Mouse (Mus musculus) midbrain, embryonic 10.5 days (tissue): ENCODE measurements around the gene Clec2e. TPM values are rescaled to one million over a fixed set of nuclear protein-coding genes. Genes with fewer than 3 reads are reported as not detected.

ENCODE experiments used
- DNase-seq: peaks from one replicate; pipeline ENCODE4 v3.0.0-alpha.2; 2017; ENCODE audit warnings: low spot score
- H3K27ac ChIP-seq: fragments of 300-500 bp; sonication (generic); replicated peaks from 2 replicates; pipeline ENCODE4 v1.5.1; 2016; ENCODE audit warnings: mild to moderate bottlenecking
- H3K27me3 ChIP-seq: fragments of 300-500 bp; sonication (generic); 2 replicates; pipeline ENCODE4 v1.6.1; 2016; ENCODE audit warnings: low read depth, mild to moderate bottlenecking; ENCODE audit not compliant: poor library complexity, severe bottlenecking
- H3K36me3 ChIP-seq: fragments of 300-500 bp; sonication (generic); 2 replicates; pipeline ENCODE4 v1.6.1; 2016; ENCODE audit warnings: mild to moderate bottlenecking, moderate library complexity
- H3K4me1 ChIP-seq: fragments of 300-500 bp; sonication (generic); 2 replicates; pipeline ENCODE4 v1.6.1; 2016
- H3K4me3 ChIP-seq: fragments of 300-500 bp; sonication (generic); 2 replicates; pipeline ENCODE4 v1.5.1; 2016; ENCODE audit warnings: mild to moderate bottlenecking, moderate library complexity
- H3K9me3 ChIP-seq: fragments of 300-500 bp; sonication (generic); replicated peaks from 2 replicates; pipeline ENCODE4 v1.6.1; 2016; ENCODE audit warnings: mild to moderate bottlenecking
- WGBS: fragments of 180-500 bp; shearing (Covaris S2); methylation state at CpG from one replicate; pipeline ENCODE4 v1.1.7; 2016; 5-methylcytosine and 5-hydroxymethylcytosine counted together
- polyA plus RNA-seq: library from polyadenylated mRNA; unstranded; fragments of >200 nt; fragmentation: Nextera tagmentation; extraction: Ambion mirVana; gene quantifications from 2 replicates; pipeline ENCODE4 v1.2.1, GENCODE M21; 2016

Gene Clec2e
- polyA plus RNA-seq, 1 experiment from 2014 or later: not detected

DNA sequence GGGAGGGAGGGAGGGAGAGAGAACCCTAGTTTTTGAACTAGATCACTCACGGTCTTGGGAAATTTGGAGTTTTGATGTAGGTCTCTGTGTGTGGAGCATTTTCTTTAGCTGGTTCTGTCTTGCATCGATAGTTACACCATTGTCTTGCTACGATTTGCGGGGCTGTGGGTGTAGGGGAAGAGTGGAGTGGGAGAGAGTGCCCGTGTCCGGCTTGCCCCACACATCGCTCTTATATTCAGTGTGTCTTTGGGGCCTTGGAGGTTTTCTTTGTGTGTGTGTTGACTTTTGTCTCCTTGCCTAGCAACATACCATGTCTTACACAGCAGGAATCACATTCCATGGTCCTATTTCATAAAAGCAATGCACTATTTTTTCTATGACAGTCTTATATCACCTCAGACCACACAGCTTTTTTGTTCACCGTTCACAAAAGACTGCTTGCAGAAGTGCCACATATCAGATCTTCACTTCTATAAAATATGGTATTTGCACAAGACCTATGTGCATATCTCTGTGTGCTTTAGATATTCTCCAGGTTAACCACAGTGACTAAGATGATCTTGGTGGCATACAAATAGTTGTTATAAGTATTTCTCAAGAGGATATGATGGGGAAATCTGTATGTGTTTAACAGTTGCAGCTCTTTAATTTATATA, 51.0 kb downstream of the Clec2e start:
- Histone ChIP-seq H3K27me3 (no peaks in the 10 kb centered on the region), H3K36me3 (no peaks in the 10 kb centered on the region), H3K4me3 (peak overlapping the region; percentile 57), H3K4me1 (peaks cover 16% of the 10 kb centered on the region), H3K9me3 (no peaks in the 10 kb centered on the region), H3K27ac (peak overlapping the region; percentile 73)
- 5% methylated on average over 8 of the region's 8 CpGs for WGBS
- peak; percentile 25 for DNase-seq

- Histone ChIP-seq H3K27ac (peak overlapping the region; percentile 83), H3K36me3 (no peaks in the 10 kb centered on the region)
- WGBS: under 1% methylated on average over 13 of the region's 13 CpGs
Observed at GRCm38 (mm10) chr6:129048857-129049473, 51.7 kb downstream of the Clec2e start.

GRCm38 (mm10) chr6:129048381-129048780, 52.3 kb downstream of the Clec2e start:
- no peak overlapping the region for H3K4me3 ChIP-seq
- H3K36me3 ChIP-seq: no peaks in the 10 kb centered on the region
- WGBS: 27% methylated on average over 4 of the region's 4 CpGs
- H3K27ac ChIP-seq: no peak overlapping the region
- H3K27me3 ChIP-seq: no peaks in the 10 kb centered on the region
- H3K9me3 ChIP-seq: no peaks in the 10 kb centered on the region
- DNase-seq: peak; percentile 13
- H3K4me1 ChIP-seq: peaks cover 16% of the 10 kb centered on the region

More at GRCm38 (mm10) chr6:129048857-129049473, 51.7 kb downstream of the Clec2e start:
- no peaks in the 10 kb centered on the region for H3K9me3 ChIP-seq
- H3K27me3 ChIP-seq: no peaks in the 10 kb centered on the region
- peak; percentile 84 for DNase-seq
- peak overlapping the region; percentile 57 for H3K4me3 ChIP-seq
- peaks cover 16% of the 10 kb centered on the region for H3K4me1 ChIP-seq

DNA sequence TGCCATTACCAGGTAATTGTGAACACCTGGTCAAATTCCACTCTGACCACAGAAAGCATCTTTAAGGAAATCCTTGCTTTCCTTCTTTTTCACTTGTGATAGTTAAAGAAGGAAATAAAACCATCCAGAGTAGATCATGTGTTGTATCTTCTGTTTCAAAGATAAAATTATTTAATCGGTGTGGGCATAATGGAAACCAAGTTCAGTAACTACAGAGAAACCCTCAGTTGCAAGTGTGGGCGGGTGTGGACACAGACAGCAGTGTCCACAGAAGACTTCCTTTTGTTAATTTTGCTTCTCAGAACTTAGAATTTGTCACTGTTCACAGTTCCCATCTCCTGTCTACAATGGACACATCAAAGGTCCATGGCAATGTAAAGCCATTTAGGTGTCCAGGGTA, 55.1 kb downstream of the Clec2e start, which contains the start of gene Klrb1f:
TSS of gene Klrb1f (plus strand) at position 301 of the 400 bp plus-strand sequence.
- peaks cover 16% of the 10 kb centered on the region for H3K4me1 ChIP-seq
- no peaks in the 10 kb centered on the region for H3K36me3 ChIP-seq
- H3K27me3 ChIP-seq: no peaks in the 10 kb centered on the region
- H3K9me3 ChIP-seq: no peaks in the 10 kb centered on the region
- DNase-seq: no peak
- 86% methylated on average over 2 of the region's 2 CpGs for WGBS
- no peak within 1 kb of the TSS for H3K27ac ChIP-seq
- no peak within 1 kb of the TSS for H3K4me3 ChIP-seq

- H3K4me3 ChIP-seq: no peak overlapping the region
- H3K9me3 ChIP-seq: no peaks in the 10 kb centered on the region
- no peaks in the 10 kb centered on the region for H3K36me3 ChIP-seq
- H3K27me3 ChIP-seq: no peaks in the 10 kb centered on the region
- no peak for DNase-seq
- no peaks in the 10 kb centered on the region for H3K4me1 ChIP-seq
- no peak overlapping the region for H3K27ac ChIP-seq
Observed at GRCm38 (mm10) chr6:129042470-129042869, 58.2 kb downstream of the Clec2e start.

Other genes starting within 250 kb of the Clec2e start
- 0.16 TPM in 1 of 2 replicates, not detected in the other for gene Clec2i, start 213.3 kb downstream of the Clec2e start, polyA plus RNA-seq
- 1.3 and 1.4 TPM in 2 replicates for gene BC035044, start 209.8 kb downstream of the Clec2e start, polyA plus RNA-seq
- not detected in 2 replicates for gene Clec2g, start 166.5 kb downstream of the Clec2e start, polyA plus RNA-seq
- gene Klrb1f, start 55.0 kb downstream of the Clec2e start, polyA plus RNA-seq: 0.25 TPM in 1 of 2 replicates, not detected in the other
- not detected in 2 replicates for gene Clec2d, start 79.7 kb upstream of the Clec2e start, polyA plus RNA-seq
- 0.10 and 0.17 TPM in 2 replicates for gene Cd69, start 174.5 kb upstream of the Clec2e start, polyA plus RNA-seq
- gene 4922502D21Rik, start 230.9 kb upstream of the Clec2e start, polyA plus RNA-seq: not detected in 2 replicates
- 0.09 and 0.26 TPM in 2 replicates for gene Clec12a, start 241.8 kb upstream of the Clec2e start, polyA plus RNA-seq